Mouse (Mus musculus) liver, postnatal 0 days (tissue): ENCODE results near the gene Cyp4f40. TPM values are rescaled to one million over a fixed set of nuclear protein-coding genes. Genes with fewer than 3 reads are reported as not detected.
"Not testable (repeated sequence)": the region's sequence is repeated elsewhere in the genome, so short reads cannot be mapped to it uniquely, and the experiment has no call there.

ENCODE experiments used
- ATAC-seq: fragments of 200-750 bp; cut with Nextera tagmentation; 2 replicates; pipeline ENCODE4 v1.8.0; 2017; ENCODE audit warnings: mild to moderate bottlenecking, moderate library complexity
- DNase-seq: peaks from one replicate; pipeline ENCODE4 v3.0.0-alpha.2; 2016
- H3K27ac ChIP-seq: fragments of 300-500 bp; sonication (generic); 2 replicates; pipeline ENCODE4 v1.5.1; 2014; ENCODE audit warnings: antibody characterized with exemption, moderate library complexity, mild to moderate bottlenecking, low read depth
- H3K27me3 ChIP-seq: fragments of 300-500 bp; sonication (generic); 2 replicates; pipeline ENCODE4 v1.6.1; 2014; ENCODE audit warnings: low read length, control low read depth, mixed read lengths; ENCODE audit not compliant: insufficient read depth
- H3K36me3 ChIP-seq: fragments of 300-500 bp; sonication (generic); replicated peaks from 2 replicates; pipeline ENCODE4 v1.6.1; 2014; ENCODE audit warnings: mild to moderate bottlenecking, control low read depth, low read length, moderate library complexity, mixed read lengths; ENCODE audit not compliant: insufficient read depth
- H3K4me1 ChIP-seq: fragments of 300-500 bp; sonication (generic); 2 replicates; pipeline ENCODE4 v1.6.1; 2014; ENCODE audit warnings: antibody characterized with exemption, mild to moderate bottlenecking, control low read depth; ENCODE audit not compliant: insufficient read depth
- H3K4me2 ChIP-seq: fragments of 300-500 bp; sonication (generic); 2 replicates; pipeline ENCODE4 v1.6.1; 2014; ENCODE audit warnings: low read depth, mild to moderate bottlenecking, low read length, moderate library complexity, mixed read lengths
- H3K4me3 ChIP-seq: fragments of 300-500 bp; sonication (generic); 2 replicates; pipeline ENCODE4 v1.5.1; 2014; ENCODE audit warnings: low read depth, low read length
- H3K9ac ChIP-seq: fragments of 300-500 bp; sonication (generic); replicated peaks from 2 replicates; pipeline ENCODE4 v1.6.1; 2014; ENCODE audit warnings: mild to moderate bottlenecking, moderate library complexity
- H3K9me3 ChIP-seq: fragments of 300-500 bp; sonication (generic); 2 replicates; pipeline ENCODE4 v1.6.1; 2016; ENCODE audit warnings: mild to moderate bottlenecking, control low read depth, low read length, mixed read lengths
- CTCF ChIP-seq: sonication (generic); IDR thresholded peaks from 2 replicates; pipeline ENCODE4 v1.5.1; 2016; ENCODE audit warnings: antibody characterized with exemption, low read depth
- EP300 ChIP-seq: IDR thresholded peaks from 2 replicates; pipeline ENCODE4 v1.6.1; 2016; ENCODE audit warnings: antibody characterized with exemption, low read depth, mild to moderate bottlenecking
- WGBS: fragments of 180-500 bp; shearing (Covaris S2); extraction: QIAGEN DNeasy Blood & Tissue Kit; methylation state at CpG from one replicate; pipeline ENCODE4 v1.1.7; 2014; ENCODE audit not compliant: insufficient replicate concordance; 5-methylcytosine and 5-hydroxymethylcytosine counted together
- polyA plus RNA-seq: library from polyadenylated mRNA; unstranded; fragments of >200 nt; fragmentation: Nextera tagmentation; extraction: Ambion mirVana; gene quantifications from 2 replicates; pipeline ENCODE4 v1.2.1, GENCODE M21; 2015

The Cyp4f40 gene
- polyA plus RNA-seq, 1 experiment from 2014 or later = not detected

DNA sequence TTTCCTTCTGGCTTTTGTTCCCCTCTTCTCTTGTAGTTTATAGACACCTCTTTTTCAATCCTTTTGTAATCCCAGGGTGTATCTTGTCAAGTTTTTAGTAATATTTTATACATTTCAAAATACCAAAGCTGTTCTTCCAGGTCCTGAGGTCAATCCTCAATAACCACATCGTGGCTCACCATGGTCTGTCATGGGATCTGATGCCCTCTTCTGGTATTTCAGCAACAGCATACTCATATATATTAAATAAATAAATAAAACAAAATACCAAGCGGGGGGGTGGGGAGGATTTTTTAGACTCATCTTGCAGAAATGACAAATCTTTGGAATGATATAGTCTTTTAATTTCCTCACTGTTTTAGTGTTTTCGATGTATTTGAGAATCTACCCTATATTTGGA is 26.8 kb upstream of the Cyp4f40 start:
- Histone ChIP-seq H3K9ac (no peak overlapping the region), H3K4me3 (no peak overlapping the region), H3K9me3 (no peaks in the 10 kb centered on the region), H3K36me3 (no peaks in the 10 kb centered on the region), H3K4me2 (no peak overlapping the region), H3K27ac (no peak overlapping the region), H3K27me3 (no peaks in the 10 kb centered on the region), H3K4me1 (peaks cover 7% of the 10 kb centered on the region; the same call in 1 of the 2 replicates)
- ATAC-seq (no peak), DNase-seq (no peak)
- 58% methylated on average over 3 of the region's 3 CpGs for WGBS
- no peak for TF ChIP-seq CTCF

DNA sequence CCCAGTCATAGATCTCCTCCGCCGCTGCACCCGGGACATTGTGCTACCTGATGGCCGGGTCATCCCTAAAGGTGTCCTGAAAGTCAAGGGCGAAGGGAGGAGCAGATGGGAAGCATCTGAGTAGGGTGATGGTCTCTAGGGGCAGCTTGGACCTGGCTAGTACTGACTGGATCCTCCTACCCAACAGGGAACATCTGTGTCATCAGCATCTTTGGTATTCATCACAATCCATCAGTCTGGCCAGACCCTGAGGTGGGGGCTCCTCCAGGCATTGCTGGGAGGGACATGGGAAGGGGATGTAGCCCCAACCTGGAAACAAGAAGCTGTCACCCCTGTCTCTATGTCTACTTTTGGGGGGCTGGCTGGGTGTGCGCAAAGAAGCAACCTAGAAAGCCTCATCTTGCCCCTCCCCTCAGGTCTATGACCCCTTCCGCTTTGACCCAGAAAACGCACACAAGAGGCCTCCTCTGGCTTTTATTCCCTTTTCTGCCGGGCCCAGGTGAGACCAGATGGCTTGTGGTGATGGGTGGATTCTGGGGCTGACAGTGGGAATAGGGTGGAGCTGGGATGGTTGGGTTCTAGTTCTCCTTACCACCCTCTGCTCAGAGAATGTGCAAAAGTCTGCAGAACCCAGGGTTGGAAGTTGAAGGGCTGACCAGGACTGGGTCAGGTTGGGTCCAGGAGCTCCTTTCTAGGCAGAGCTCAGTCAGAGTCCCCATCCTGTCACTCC is 24.3 kb upstream of the Cyp4f40 start:
- peak overlapping the region; percentile 65; the same call in 1 of the 2 replicates for H3K4me2 ChIP-seq
- H3K9me3 ChIP-seq, H3K27ac ChIP-seq, H3K36me3 ChIP-seq, H3K27me3 ChIP-seq, H3K4me1 ChIP-seq, H3K9ac ChIP-seq, DNase-seq, ATAC-seq: not testable (repeated sequence)
- peak overlapping the region; percentile 31; the same call in 1 of the 2 replicates for H3K4me3 ChIP-seq
- 84% methylated on average over 9 of the region's 9 CpGs for WGBS

DNA sequence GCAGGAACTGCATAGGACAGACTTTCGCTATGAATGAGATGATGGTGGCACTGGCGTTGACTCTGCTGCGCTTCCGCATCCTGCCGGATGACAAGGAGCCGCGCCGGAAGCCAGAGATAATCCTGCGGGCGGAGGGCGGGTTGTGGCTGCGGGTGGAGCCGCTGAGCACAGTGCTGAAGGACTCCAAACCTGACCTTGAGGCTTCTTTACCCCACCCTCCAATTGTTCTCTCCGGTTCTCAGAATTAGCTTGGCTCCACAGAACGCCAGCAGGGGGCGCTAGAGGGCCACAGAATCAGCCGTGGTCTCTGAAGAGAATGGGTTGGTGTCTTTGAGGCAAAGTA is 23.8 kb upstream of the Cyp4f40 start:
- peak overlapping the region; percentile 31; the same call in 1 of the 2 replicates for H3K4me3 ChIP-seq
- ATAC-seq = peak; percentile 62
- H3K36me3 ChIP-seq = no peaks in the 10 kb centered on the region
- H3K9me3 ChIP-seq = no peaks in the 10 kb centered on the region
- H3K27ac ChIP-seq = no peak overlapping the region
- H3K4me1 ChIP-seq = peaks cover 7% of the 10 kb centered on the region; the same call in 1 of the 2 replicates
- peak; percentile 86 for DNase-seq
- H3K9ac ChIP-seq = no peak overlapping the region
- peak overlapping the region; percentile 65 for H3K4me2 ChIP-seq
- no peaks in the 10 kb centered on the region for H3K27me3 ChIP-seq
- 2% methylated on average over 17 of the region's 17 CpGs for WGBS
- peak; percentile 95 for TF ChIP-seq CTCF
- peak; percentile 16; the same call in 1 of the 2 replicates for TF ChIP-seq EP300

DNA sequence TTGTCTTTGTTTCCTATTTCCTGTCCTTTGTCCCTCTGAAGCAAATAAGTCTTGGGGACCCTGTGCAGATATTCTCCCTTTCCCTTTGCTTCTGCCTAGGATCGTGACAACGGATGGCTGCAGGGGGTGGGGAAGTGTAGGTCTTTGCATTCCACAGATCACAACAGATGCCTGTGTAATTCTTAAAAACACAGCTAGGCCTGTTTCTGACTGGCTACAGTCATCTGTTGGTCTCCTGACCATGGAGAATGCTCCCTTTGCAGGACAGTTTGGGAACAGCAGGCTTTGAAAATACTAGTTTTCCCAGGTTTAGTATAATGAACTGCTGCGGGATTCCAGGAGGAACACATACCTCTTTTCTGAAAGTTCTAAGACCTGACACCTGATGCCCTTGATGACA is 22.4 kb upstream of the Cyp4f40 start:
- Histone ChIP-seq H3K4me2 (no peak overlapping the region), H3K4me1 (peaks cover 7% of the 10 kb centered on the region; the same call in 1 of the 2 replicates), H3K4me3 (no peak overlapping the region), H3K9ac (no peak overlapping the region), H3K9me3 (no peaks in the 10 kb centered on the region), H3K27ac (no peak overlapping the region), H3K36me3 (no peaks in the 10 kb centered on the region), H3K27me3 (no peaks in the 10 kb centered on the region)
- DNase-seq (no peak), ATAC-seq (no peak)
- WGBS = 48% methylated on average over 3 of the region's 3 CpGs
- TF ChIP-seq CTCF (no peak), EP300 (no peak)

DNA sequence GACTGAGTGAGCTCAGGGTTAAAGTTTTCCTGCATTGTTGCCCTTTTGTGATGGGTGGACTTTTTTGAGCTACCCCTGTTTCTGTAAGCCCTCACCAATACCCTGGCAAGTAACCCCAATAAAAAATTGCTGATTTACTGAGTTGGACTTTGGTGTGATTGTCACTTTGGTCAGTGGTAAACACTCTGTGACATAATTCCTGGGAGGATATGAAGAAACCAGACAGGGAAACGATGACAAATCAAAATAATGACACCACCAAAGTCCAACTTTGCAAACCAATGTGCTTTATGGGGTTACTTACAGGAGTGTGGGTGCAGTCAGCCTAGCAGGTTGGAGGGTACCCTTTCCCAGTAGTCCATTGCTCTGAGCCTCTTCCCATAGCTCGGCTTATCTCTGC is 21.5 kb upstream of the Cyp4f40 start:
- H3K27ac ChIP-seq = no peak overlapping the region
- H3K4me2 ChIP-seq = no peak overlapping the region
- no peak for TF ChIP-seq EP300
- 58% methylated on average over 2 of the region's 2 CpGs for WGBS
- DNase-seq (no peak), ATAC-seq (0 out of 2 replicates have a peak, but pooled peaks have one; percentile 31)
- no peaks in the 10 kb centered on the region for H3K9me3 ChIP-seq
- no peak overlapping the region for H3K4me3 ChIP-seq
- H3K4me1 ChIP-seq = peaks cover 7% of the 10 kb centered on the region; the same call in 1 of the 2 replicates
- H3K27me3 ChIP-seq = no peaks in the 10 kb centered on the region
- H3K9ac ChIP-seq = no peak overlapping the region
- H3K36me3 ChIP-seq = no peaks in the 10 kb centered on the region

DNA sequence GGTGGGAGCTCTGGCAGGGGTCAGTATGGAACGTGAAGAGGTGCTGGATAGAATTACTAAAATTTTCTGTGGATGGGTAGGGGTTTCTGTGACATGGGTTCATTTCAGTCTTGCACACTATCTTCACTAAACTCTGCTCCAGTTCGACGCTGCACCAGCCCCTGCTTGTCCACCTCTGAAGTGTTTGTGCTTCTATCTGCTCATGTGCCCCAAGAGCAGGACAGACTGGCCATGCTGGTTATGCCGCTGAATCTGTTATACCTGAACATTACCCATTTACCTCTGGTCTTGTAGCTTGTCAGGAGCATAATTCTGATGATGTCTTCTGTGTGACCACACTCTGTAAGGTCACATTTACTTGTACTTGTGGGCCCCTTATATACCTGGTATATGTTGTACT is 12.1 kb upstream of the Cyp4f40 start:
- DNase-seq (no peak), ATAC-seq (no peak)
- Histone ChIP-seq H3K4me1 (no peaks in the 10 kb centered on the region), H3K4me2 (no peak overlapping the region), H3K9me3 (no peaks in the 10 kb centered on the region), H3K27me3 (no peaks in the 10 kb centered on the region), H3K36me3 (no peaks in the 10 kb centered on the region), H3K9ac (no peak overlapping the region), H3K4me3 (no peak overlapping the region), H3K27ac (no peak overlapping the region)
- no peak for TF ChIP-seq EP300
- TF ChIP-seq CTCF = no peak
- whole genome bisulfite sequencing = 72% methylated on average over 4 of the region's 4 CpGs
